Mouse (Mus musculus): ENCODE results near the gene Pi16. TPM values are rescaled to one million over a fixed set of nuclear protein-coding genes. Genes with fewer than 3 reads are reported as not detected.

The Pi16 gene
- polyA plus RNA-seq, 1 experiment from 2014 or later: 0.18 TPM

- Histone ChIP-seq H3K9me3 (ENCODE audit: control insufficient read depth, low read length) (no peaks in the 10 kb centered on the region), H3K27ac (ENCODE audit: low read depth) (no peak overlapping the region), H3K36me3 (ENCODE audit: control insufficient read depth, insufficient read depth, low read length) (peaks cover 31% of the 10 kb centered on the region), H3K4me3 (ENCODE audit: low read depth, low read length) (no peak overlapping the region), H3K4me2 (ENCODE audit: low read length) (no peak overlapping the region), H3K27me3 (replicated peaks; ENCODE audit: control insufficient read depth, insufficient read depth, low read length) (no peaks in the 10 kb centered on the region), H3K9ac (ENCODE audit: low read length) (no peak overlapping the region), H3K4me1 (replicated peaks; ENCODE audit: control insufficient read depth, insufficient read depth, low read length) (no peaks in the 10 kb centered on the region)
- ATAC-seq (replicated peaks; ENCODE audit: low FRiP score, low TSS enrichment, low read depth): no peak
- no peak for DNase-seq (ENCODE audit: low spot score)
- WGBS: 83% methylated on average over 5 of the region's 5 CpGs
Observed at GRCm38 (mm10) chr17:29281541-29281940, 35.9 kb upstream of the Pi16 start.

GRCm38 (mm10) chr17:29282216-29282952 is 35.1 kb upstream of the Pi16 start:
- WGBS: 75% methylated on average over 21 of the region's 21 CpGs
- DNase-seq (ENCODE audit: low spot score) (no peak), ATAC-seq (replicated peaks; ENCODE audit: low FRiP score, low TSS enrichment, low read depth) (no peak)
- Histone ChIP-seq H3K4me2 (ENCODE audit: low read length) (no peak overlapping the region), H3K9ac (ENCODE audit: low read length) (no peak overlapping the region), H3K36me3 (ENCODE audit: control insufficient read depth, insufficient read depth, low read length) (peaks cover 31% of the 10 kb centered on the region), H3K27me3 (replicated peaks; ENCODE audit: control insufficient read depth, insufficient read depth, low read length) (no peaks in the 10 kb centered on the region), H3K4me3 (ENCODE audit: low read depth, low read length) (no peak overlapping the region), H3K9me3 (ENCODE audit: control insufficient read depth, low read length) (no peaks in the 10 kb centered on the region), H3K4me1 (replicated peaks; ENCODE audit: control insufficient read depth, insufficient read depth, low read length) (no peaks in the 10 kb centered on the region), H3K27ac (ENCODE audit: low read depth) (no peak overlapping the region)

- H3K4me2 ChIP-seq (ENCODE audit: low read length): no peak overlapping the region
- 88% methylated on average over 7 of the region's 7 CpGs for WGBS
- H3K4me1 ChIP-seq (replicated peaks; ENCODE audit: control insufficient read depth, insufficient read depth, low read length): 0 out of 2 replicates have a peak, but pooled peaks cover 4% of the 10 kb centered on the region
- DNase-seq (ENCODE audit: low spot score) (no peak), ATAC-seq (replicated peaks; ENCODE audit: low FRiP score, low TSS enrichment, low read depth) (no peak)
- no peak overlapping the region for H3K4me3 ChIP-seq (ENCODE audit: low read depth, low read length)
- peaks cover 18% of the 10 kb centered on the region for H3K36me3 ChIP-seq (ENCODE audit: control insufficient read depth, insufficient read depth, low read length)
- no peaks in the 10 kb centered on the region for H3K9me3 ChIP-seq (ENCODE audit: control insufficient read depth, low read length)
- no peaks in the 10 kb centered on the region for H3K27me3 ChIP-seq (replicated peaks; ENCODE audit: control insufficient read depth, insufficient read depth, low read length)
- H3K27ac ChIP-seq (ENCODE audit: low read depth): no peak overlapping the region
- no peak overlapping the region for H3K9ac ChIP-seq (ENCODE audit: low read length)
Observed at GRCm38 (mm10) chr17:29291793-29292192, 25.7 kb upstream of the Pi16 start.

- Histone ChIP-seq H3K9ac (ENCODE audit: low read length) (no peak overlapping the region), H3K9me3 (ENCODE audit: control insufficient read depth, low read length) (no peaks in the 10 kb centered on the region), H3K36me3 (ENCODE audit: control insufficient read depth, insufficient read depth, low read length) (peaks cover 18% of the 10 kb centered on the region), H3K27me3 (replicated peaks; ENCODE audit: control insufficient read depth, insufficient read depth, low read length) (no peaks in the 10 kb centered on the region), H3K4me2 (ENCODE audit: low read length) (no peak overlapping the region), H3K4me3 (ENCODE audit: low read depth, low read length) (no peak overlapping the region), H3K27ac (ENCODE audit: low read depth) (no peak overlapping the region), H3K4me1 (replicated peaks; ENCODE audit: control insufficient read depth, insufficient read depth, low read length) (peaks cover 8% of the 10 kb centered on the region)
- 80% methylated on average over 3 of the region's 3 CpGs for WGBS
- DNase-seq (ENCODE audit: low spot score): no peak
- no peak for ATAC-seq (replicated peaks; ENCODE audit: low FRiP score, low TSS enrichment, low read depth)
Observed at GRCm38 (mm10) chr17:29292996-29293395, 24.5 kb upstream of the Pi16 start.

GRCm38 (mm10) chr17:29293807-29294605 is 23.5 kb upstream of the Pi16 start:
- H3K4me3 ChIP-seq (ENCODE audit: low read depth, low read length): no peak overlapping the region
- no peaks in the 10 kb centered on the region for H3K27me3 ChIP-seq (replicated peaks; ENCODE audit: control insufficient read depth, insufficient read depth, low read length)
- WGBS: 75% methylated on average over 9 of the region's 9 CpGs
- no peak overlapping the region for H3K27ac ChIP-seq (ENCODE audit: low read depth)
- H3K4me1 ChIP-seq (replicated peaks; ENCODE audit: control insufficient read depth, insufficient read depth, low read length): peaks cover 8% of the 10 kb centered on the region
- H3K36me3 ChIP-seq (ENCODE audit: control insufficient read depth, insufficient read depth, low read length): peaks cover 27% of the 10 kb centered on the region
- H3K9me3 ChIP-seq (ENCODE audit: control insufficient read depth, low read length): no peaks in the 10 kb centered on the region
- no peak for ATAC-seq (replicated peaks; ENCODE audit: low FRiP score, low TSS enrichment, low read depth)
- no peak overlapping the region for H3K4me2 ChIP-seq (ENCODE audit: low read length)
- no peak overlapping the region for H3K9ac ChIP-seq (ENCODE audit: low read length)
- no peak for DNase-seq (ENCODE audit: low spot score)

- H3K9ac ChIP-seq (ENCODE audit: low read length): no peak overlapping the region
- ATAC-seq (replicated peaks; ENCODE audit: low FRiP score, low TSS enrichment, low read depth): no peak
- no peak overlapping the region for H3K27ac ChIP-seq (ENCODE audit: low read depth)
Observed at GRCm38 (mm10) chr17:29295835-29296234, 21.6 kb upstream of the Pi16 start.

GRCm38 (mm10) chr17:29297321-29297720 is 20.2 kb upstream of the Pi16 start:
- no peak overlapping the region for H3K9ac ChIP-seq (ENCODE audit: low read length)
- H3K27me3 ChIP-seq (replicated peaks; ENCODE audit: control insufficient read depth, insufficient read depth, low read length): no peaks in the 10 kb centered on the region
- H3K36me3 ChIP-seq (ENCODE audit: control insufficient read depth, insufficient read depth, low read length): peaks cover 42% of the 10 kb centered on the region
- H3K4me1 ChIP-seq (replicated peaks; ENCODE audit: control insufficient read depth, insufficient read depth, low read length): peaks cover 8% of the 10 kb centered on the region
- ATAC-seq (replicated peaks; ENCODE audit: low FRiP score, low TSS enrichment, low read depth) (no peak), DNase-seq (ENCODE audit: low spot score) (no peak)
- no peak overlapping the region for H3K4me3 ChIP-seq (ENCODE audit: low read depth, low read length)
- H3K9me3 ChIP-seq (ENCODE audit: control insufficient read depth, low read length): no peaks in the 10 kb centered on the region
- H3K27ac ChIP-seq (ENCODE audit: low read depth): no peak overlapping the region
- H3K4me2 ChIP-seq (ENCODE audit: low read length): no peak overlapping the region
- 44% methylated on average over 10 of the region's 10 CpGs for WGBS

More at GRCm38 (mm10) chr17:29295835-29296234, 21.6 kb upstream of the Pi16 start:
- no peak overlapping the region for H3K4me2 ChIP-seq (ENCODE audit: low read length)
- no peaks in the 10 kb centered on the region for H3K27me3 ChIP-seq (replicated peaks; ENCODE audit: control insufficient read depth, insufficient read depth, low read length)
- peaks cover 40% of the 10 kb centered on the region for H3K36me3 ChIP-seq (ENCODE audit: control insufficient read depth, insufficient read depth, low read length)
- no peaks in the 10 kb centered on the region for H3K9me3 ChIP-seq (ENCODE audit: control insufficient read depth, low read length)
- DNase-seq (ENCODE audit: low spot score): no peak
- H3K4me1 ChIP-seq (replicated peaks; ENCODE audit: control insufficient read depth, insufficient read depth, low read length): peaks cover 8% of the 10 kb centered on the region
- 53% methylated on average over 5 of the region's 5 CpGs for WGBS
- no peak overlapping the region for H3K4me3 ChIP-seq (ENCODE audit: low read depth, low read length)

- 79% methylated on average over 6 of the region's 6 CpGs for WGBS
Observed at GRCm38 (mm10) chr17:29297813-29298212, 19.7 kb upstream of the Pi16 start.

More at GRCm38 (mm10) chr17:29297813-29298212, 19.7 kb upstream of the Pi16 start:
- Histone ChIP-seq H3K27ac (ENCODE audit: low read depth) (no peak overlapping the region), H3K9ac (ENCODE audit: low read length) (no peak overlapping the region), H3K4me1 (replicated peaks; ENCODE audit: control insufficient read depth, insufficient read depth, low read length) (peaks cover 8% of the 10 kb centered on the region), H3K36me3 (ENCODE audit: control insufficient read depth, insufficient read depth, low read length) (peaks cover 42% of the 10 kb centered on the region), H3K9me3 (ENCODE audit: control insufficient read depth, low read length) (no peaks in the 10 kb centered on the region), H3K4me3 (ENCODE audit: low read depth, low read length) (no peak overlapping the region), H3K4me2 (ENCODE audit: low read length) (no peak overlapping the region), H3K27me3 (replicated peaks; ENCODE audit: control insufficient read depth, insufficient read depth, low read length) (no peaks in the 10 kb centered on the region)
- DNase-seq (ENCODE audit: low spot score) (no peak), ATAC-seq (replicated peaks; ENCODE audit: low FRiP score, low TSS enrichment, low read depth) (no peak)
